Mouse (Mus musculus): ENCODE results near the gene Eps8. TPM values are rescaled to one million over a fixed set of nuclear protein-coding genes. Genes with fewer than 3 reads are reported as not detected.

Gene Eps8
- total RNA-seq, 2 experiments from 2014 or later: 3.1 to 6.9 TPM

- ATAC-seq (replicated peaks; ENCODE audit: poor library complexity): no peak
Observed at GRCm38 (mm10) chr6:137437902-137438580, 216.6 kb downstream of the Eps8 start.

- ATAC-seq (replicated peaks; ENCODE audit: poor library complexity): no peak
Observed at GRCm38 (mm10) chr6:137437486-137437885, 217.2 kb downstream of the Eps8 start.

- ATAC-seq (replicated peaks; ENCODE audit: poor library complexity): no peak
Observed at GRCm38 (mm10) chr6:137433521-137434137, 221.0 kb downstream of the Eps8 start.

Other genes starting within 250 kb of the Eps8 start
- 191 and 204 TPM in 2 replicates for gene Strap, start 80.2 kb upstream of the Eps8 start, total RNA-seq (2015)
- gene Strap, start 80.2 kb upstream of the Eps8 start, total RNA-seq (2017): 168 and 172 TPM in 2 replicates
- 55.1 and 55.4 TPM in 2 replicates for gene Dera, start 99.7 kb upstream of the Eps8 start, total RNA-seq (2015)
- gene Dera, start 99.7 kb upstream of the Eps8 start, total RNA-seq (2017): 58.5 and 71.7 TPM in 2 replicates

Data from megakaryocyte progenitor cell, adult 5-6 weeks (primary cell).